Mouse (Mus musculus) heart, adult 10 weeks (tissue): Measurements from ENCODE around the gene Fam163a. TPM values are rescaled to one million over a fixed set of nuclear protein-coding genes. Genes with fewer than 3 reads are reported as not detected.

Experiments
- polyA plus RNA-seq: library from polyadenylated mRNA; stranded (reverse); fragments of 350-450 nt; fragmentation: Illumina TruSeq; extraction: RNeasy Lipid Tissue Mini Kit (QIAGEN cat#74804); gene quantifications from one replicate; pipeline ENCODE4 v1.2.3, GENCODE M21; 2014; ENCODE audit warnings: low read depth, low replicate concordance

The Fam163a gene
- not detected for polyA plus RNA-seq

DNA sequence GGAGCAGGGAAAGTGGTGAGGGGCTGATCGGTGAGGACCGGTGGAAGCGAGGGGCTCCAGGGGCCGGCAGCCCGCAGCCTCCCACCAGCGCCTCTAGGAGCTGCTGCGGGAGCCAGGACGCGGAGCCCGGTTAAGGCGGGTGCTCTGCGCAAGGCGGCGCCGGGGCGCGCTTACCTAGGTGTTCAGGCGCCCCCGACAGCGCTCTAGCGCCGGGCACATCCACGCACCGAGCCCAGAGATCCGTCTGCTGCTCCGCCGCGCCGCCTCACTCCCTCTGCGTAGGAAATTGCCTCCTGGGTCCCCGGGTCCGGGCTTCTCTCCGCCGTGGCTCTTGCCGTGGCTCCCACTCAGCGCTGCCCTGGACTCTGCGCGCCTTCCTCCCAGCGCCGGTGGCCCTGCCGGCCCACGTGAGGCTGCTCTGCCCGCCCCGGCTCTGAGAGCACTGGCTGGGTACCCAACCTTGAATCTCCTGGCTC lies at the start of gene Fam163a:
Gene Fam163a (minus strand): TSS at position 371 of the 476 bp plus-strand sequence.

GRCm38 (mm10) chr1:156035930-156036737 lies 168.7 kb downstream of the Fam163a start, which contains the start of gene Tor1aip1:
Gene Tor1aip1, minus strand, starts transcription at chr1:156036480.

DNA sequence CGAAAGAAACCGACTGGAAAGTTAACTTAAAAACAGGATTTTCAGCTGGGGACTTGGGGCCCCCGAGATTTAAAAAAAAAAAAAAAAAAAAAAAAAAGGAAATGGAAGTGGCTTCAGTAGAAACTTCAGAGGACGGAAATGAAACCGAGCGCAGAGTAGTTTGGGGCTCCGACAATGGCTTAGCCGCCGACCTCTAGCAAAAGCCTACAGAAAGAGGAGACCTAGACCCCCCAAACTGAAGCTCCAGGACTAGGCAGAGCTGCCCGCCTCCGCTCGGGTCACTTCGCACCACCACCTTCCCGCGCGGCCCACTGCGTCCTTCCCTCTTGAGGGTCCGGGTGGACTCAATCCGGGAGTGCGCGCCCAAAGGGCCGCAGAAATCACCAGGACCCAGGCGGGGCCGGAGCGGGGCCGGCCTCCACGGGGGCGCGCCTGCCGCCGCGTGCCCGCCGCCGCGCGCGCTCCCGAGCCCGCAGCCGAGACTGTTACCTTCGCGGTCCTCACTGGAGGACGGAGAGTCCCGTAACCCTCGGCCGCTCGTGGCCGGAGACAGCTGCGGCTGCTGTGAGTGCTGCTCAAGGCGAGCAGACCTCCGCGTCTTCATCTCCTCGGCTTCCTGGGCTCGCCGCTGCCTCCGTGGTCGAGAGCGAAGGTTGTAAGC lies 169.4 kb downstream of the Fam163a start, which contains the start of gene Tor1aip2:
Gene Tor1aip2 (plus strand): TSS at position 135 of the 661 bp plus-strand sequence.

Other genes starting within 250 kb of the Fam163a start
- 12.1 TPM for gene Cep350, start 231.8 kb downstream of the Fam163a start, polyA plus RNA-seq
- gene Tor1aip2, start 169.6 kb downstream of the Fam163a start, polyA plus RNA-seq: 44.8 TPM
- gene Tor1aip1, start 168.5 kb downstream of the Fam163a start, polyA plus RNA-seq: 85.5 TPM
- gene Tdrd5, start 98.6 kb upstream of the Fam163a start, polyA plus RNA-seq: not detected
- gene Nphs2, start 105.7 kb upstream of the Fam163a start, polyA plus RNA-seq: not detected
- 207 TPM for gene Gm2000, start 161.0 kb upstream of the Fam163a start, polyA plus RNA-seq
- not detected for gene Axdnd1, start 216.1 kb upstream of the Fam163a start, polyA plus RNA-seq